Mouse (Mus musculus): Measurements from ENCODE around the gene Paqr5.
A peak's percentile ranks its signal among the peaks of the same experiment; 100 is the strongest.

Gene Paqr5

DNA sequence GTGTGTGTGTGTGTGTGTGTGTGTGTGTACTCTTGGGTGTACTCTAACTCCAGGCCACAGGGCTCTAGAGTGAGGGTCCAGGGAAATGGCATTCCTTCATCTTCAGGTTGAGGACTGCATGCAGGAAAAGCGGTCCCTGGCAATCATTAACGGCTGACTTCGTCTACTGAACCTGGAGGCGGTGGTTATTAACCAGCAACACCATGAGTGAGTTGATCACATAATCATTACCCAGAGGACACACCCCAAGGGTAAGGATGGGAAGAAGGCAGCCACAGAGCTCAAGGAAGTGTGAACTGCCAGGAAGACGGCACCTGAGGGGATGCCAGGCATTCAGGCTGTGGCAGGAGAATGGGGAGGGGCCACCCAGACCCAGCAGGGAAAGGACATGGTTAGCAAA, 18.3 kb downstream of the Paqr5 start:
- DNase-seq (ENCODE audit: low spot score) = no peak

DNA sequence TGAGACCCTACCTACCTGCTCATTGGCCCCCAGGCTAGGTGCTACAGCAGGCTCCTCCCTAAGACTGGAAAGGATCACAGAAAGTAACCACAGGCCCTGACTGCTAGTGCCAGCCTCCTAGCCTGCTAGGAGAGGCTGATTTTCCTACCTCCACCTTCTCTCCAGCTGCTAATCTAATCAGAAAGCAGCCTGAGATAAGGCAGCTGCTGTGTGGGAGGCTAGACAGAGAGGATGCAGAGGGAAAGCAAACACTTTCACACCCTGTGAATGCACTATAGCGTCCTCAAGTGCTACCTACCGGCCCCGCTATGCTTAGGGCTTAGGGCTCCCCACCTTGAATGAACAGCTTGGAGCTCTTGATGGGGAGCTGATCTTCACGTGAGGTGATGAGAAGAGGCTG, 19.6 kb downstream of the Paqr5 start:
- no peak for DNase-seq (ENCODE audit: low spot score)

DNA sequence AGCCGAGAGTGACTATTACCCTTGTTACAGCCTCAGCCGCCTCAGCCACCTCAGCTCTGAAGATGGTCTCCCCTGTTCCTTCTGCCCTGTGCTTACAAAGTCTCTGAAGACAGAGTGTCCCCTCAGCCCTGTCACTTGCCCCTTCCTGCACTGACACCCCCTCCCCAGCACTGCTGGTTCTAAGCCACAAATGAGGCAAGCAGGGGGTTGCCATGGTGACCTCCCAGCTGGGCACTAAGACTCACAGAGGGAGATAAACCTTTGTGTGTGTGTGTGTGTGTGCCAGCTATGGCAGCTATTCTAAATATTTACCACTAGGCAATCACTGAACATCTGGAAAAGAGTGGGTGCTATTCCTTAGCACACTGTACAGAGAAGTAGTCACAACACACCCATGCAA, 23.0 kb downstream of the Paqr5 start:
- no peak for DNase-seq (ENCODE audit: low spot score)

DNA sequence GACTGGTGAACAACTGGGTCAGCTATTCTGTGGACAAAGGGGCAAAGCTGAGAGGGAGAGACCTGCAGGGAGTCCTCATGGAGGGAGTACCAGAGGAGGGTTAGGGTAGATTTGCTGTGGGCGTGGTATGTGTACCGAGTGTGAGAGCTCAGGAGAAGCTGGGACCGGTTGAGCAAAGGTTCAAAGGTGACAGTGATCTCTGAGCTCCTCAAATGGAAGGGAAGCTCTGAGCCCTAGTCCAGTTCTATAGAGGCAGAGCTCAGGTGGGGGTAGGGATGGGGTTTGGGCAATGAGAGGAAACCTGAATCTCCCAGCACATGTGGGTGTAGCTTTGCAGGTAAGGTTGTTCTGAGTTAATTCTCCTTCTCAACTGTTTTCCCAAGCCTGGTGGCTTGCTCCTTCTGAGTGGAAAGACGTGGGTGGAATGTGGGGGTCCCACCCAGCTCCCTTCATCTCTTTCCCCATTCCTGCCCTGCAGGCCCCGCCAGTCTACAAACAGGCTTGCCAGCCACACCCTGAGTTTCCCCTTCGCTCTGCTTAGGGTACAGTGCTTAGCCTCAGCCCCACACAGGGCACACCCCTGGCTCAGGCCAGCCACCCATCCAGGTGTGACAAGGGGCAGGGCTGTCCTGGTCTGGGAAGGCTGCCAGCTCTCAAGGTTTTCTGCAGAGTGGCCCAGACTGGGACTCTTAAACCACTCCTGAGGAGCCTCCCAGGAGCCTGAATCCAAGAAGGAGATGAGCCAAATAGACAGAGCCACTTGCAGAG, 26.8 kb downstream of the Paqr5 start:
- no peak for DNase-seq (ENCODE audit: low spot score)

DNA sequence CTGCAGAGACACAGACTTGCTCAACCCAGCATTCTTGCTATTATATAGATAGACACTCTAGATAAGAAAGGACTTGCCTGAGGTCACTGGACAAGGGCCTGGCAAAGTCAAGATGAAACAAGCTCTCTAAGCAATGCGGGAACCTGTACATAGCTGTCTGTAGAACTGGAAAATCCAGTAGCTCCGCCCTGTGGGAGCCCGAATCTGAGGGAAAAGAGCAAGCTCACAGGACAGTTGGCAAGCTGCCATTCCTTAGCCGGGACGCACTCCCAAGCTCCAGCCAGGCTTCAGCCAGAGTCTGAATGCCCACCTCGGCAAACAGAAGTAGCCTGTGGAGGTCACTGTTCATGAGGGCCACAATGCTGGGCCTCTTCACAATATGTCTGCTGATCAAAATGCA, 28.8 kb downstream of the Paqr5 start:
- DNase-seq (ENCODE audit: low spot score) = no peak

DNA sequence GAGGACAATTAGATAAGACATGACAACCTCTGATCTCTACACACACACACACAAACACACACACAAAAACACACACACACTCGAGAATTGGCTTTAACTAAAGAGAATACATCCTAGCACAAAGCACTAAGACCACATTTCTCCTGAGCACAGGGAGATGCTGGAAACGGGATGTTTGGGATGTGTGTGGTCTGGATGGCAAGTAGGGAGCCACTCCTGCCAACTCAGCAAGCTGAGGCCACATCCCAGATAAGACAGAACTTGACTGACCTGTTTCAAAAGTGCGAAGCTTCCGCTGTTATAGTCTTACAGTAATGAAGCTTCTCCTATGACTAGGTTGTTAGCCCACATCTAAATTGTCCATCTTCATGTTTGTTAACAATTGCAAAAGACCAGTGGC, 35.5 kb downstream of the Paqr5 start:
- no peak for DNase-seq (ENCODE audit: low spot score)

DNA sequence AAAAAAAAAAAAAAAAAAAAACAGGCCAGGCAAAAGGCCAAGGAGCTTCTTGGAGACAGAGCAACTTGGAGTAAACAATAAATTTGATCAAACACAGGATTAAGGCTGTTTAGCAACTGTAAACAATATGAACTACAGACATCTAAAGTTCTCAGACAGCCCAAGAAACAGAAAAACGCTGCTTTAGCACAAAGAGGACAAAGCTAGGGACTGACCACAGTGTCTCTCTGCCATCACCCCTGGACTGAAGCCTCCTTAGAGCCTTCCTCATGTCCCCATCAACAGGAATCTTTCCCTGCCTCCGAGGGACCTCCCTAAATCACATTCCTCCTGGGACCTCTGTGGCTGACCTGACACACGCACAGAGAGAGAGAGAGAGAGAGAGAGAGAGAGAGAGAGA, 35.9 kb downstream of the Paqr5 start:
- no peak for DNase-seq (ENCODE audit: low spot score)

DNA sequence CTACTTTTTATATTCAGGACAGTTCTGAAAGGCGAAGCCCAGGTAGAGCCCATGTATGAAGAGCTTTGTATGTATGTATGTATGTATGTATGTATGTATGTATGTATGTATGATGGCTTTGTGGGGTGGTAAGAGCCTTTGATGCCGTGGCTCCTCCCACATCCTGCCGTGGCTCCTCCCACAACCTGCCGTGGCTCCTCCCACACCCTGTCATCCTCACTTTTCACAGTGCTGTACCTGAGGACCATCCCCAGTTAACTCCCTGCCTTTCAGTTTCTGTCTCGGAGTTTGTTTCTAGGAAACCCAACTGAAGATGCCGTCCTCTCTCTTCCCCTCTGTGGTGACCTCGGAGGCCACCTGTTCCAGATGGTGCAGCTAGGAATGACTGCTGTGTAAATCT, 40.6 kb downstream of the Paqr5 start:
- DNase-seq (ENCODE audit: low spot score) = no peak

DNA sequence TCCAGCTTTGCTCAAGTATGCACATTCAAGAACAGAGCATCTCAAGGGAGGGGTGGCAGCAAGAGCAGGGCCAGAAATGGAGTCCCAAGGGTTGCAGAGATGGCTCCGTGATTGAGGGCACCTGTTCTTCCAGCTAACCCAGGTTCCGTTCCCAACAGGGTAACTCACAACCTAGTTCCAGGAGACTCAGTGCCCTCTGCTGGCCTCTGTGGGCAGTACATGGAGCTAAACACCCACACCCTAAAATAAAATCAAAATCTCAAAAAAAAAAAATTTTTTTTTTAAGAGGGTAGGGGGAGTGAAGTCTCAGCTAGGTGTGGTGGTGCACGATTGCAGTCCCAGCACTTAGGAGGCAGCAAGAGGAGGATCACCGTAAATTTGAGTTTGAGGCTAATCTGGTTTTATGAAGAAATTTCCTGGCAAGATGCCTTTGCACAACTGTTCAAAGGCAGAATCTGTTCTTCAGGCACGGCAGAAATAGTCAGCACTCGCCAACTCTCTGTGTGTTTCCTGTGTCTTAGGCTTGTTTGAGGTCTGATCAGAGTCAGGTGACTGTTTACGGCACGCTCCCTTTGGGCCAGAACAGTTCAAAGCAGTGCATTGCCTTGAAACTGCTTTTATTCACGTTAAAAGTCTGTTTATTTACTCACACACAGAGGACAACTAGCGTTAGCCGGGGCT, 41.3 kb downstream of the Paqr5 start:
- no peak for DNase-seq (ENCODE audit: low spot score)

DNA sequence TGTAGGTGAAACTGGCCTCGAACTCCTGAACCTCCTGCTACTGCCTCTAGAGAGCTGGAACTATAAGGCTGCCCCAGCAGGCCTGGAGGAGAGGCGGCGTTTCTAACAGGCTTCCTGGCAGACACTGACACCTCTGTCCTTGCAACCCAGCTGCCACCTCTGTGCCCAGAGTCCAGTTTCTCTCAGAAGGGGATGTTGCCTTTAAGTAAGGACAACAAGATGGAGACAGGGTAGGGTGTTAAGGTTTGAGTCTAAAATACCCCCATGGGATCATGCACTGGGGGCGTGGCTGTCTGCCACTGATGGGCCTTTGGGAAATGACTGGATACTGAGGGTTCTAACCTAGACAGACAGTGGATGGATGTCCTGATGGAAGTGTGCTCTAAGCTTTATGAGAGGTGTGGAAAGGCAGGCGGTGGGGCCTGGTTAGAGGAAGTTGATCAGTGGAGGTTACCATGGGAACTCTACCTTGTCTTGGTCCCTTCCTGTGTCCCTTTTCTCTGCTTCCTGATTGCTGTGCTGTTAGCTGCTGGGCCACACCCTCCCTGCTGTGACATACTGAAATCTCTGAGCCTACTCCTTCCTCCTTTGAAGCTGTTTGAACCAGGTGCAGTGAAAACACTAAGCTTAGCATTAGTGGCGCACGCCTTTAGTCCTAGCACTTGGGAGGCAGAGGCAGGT, 43.6 kb downstream of the Paqr5 start:
- no peak for DNase-seq (ENCODE audit: low spot score)

DNA sequence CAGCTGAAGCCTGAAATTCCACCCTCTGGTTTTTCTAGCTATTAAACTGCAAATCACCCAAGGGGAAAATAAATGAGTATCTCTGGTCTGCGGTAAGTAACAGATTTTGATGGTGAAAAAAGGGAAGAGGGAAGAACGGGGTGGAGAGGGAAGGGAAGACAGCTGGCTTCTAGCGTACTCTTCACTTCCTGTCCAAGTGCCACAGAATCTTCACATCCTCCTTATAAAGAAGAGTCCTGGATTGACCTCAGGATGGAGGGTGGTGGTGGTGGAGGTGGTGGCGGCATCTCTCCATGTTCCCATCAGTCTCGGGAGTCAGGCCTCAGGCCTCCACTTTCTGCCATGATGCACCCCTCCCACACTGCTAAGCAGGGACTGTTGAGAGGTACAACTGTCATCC, 44.8 kb downstream of the Paqr5 start:
- DNase-seq (ENCODE audit: low spot score) = no peak

DNA sequence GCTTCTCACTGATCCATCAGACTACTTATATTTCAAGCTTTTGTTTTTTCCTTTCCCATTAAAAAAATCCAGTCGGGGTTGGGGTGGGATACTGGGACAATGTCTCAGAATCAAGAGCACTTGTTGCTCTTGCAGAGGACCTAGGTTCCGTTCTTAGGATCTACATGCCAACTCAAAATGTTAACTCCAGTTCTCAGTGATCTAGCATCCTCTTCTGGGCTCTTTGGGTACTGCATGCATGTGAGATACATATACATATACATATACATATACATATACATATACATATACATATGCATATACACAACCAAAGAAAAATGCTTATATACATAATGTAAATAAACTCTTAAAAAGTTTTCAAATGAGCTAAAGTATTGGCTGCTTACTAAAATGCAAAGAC, 46.7 kb downstream of the Paqr5 start:
- DNase-seq (ENCODE audit: low spot score) = no peak

DNA sequence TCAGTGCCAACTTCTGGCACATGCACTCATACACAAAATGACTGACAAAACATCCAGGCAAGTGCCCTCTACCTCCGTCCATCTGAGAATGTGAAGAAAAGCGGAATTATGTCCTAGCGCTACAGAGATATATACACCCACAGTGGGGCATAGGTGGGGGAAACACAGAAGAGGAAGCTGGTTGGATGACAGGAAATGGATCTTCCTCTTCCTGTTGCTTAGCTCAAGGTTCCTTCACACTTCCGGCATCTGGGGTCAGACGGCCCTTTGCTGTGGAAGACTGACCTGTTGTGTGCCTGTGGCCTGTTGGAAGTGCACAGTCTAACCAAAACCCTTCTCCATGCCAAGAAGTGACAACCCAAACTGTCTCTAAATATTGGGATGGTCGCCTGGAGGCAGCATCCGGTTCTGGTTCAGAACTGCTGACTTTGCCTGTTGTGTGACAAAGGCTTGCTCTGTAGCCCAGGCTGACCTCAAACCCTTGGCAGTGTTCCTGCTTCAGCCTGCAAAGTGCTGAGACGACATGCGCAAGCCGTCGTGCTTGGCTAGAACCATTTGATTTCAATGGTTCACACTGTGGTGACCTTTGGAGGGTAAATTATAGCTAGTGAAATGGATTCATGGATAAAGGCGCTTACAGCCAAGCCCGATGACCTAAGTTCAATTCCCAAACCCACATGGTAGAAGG, 49.3 kb downstream of the Paqr5 start:
- no peak for DNase-seq (ENCODE audit: low spot score)

DNA sequence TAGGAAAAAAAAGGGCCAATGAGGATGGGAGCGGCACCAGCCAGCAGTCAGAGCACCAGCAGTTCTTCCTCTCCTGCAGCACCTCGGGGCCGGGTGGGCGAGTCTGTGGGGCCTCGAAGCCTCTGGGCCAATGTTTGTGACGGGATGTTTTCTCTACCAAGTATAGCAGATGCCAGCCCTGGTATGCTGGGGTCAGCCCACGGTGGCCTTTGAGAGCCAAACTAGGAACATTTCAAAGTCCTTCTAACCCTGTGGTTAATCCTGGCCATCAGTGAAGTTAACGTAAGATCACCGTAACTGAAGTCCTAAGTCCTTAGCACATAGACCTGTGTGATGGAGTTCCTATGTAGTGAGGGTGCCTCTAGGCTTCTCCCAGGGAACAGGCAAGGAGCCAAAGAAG, 54.6 kb downstream of the Paqr5 start:
- DNase-seq (ENCODE audit: low spot score) = no peak

DNA sequence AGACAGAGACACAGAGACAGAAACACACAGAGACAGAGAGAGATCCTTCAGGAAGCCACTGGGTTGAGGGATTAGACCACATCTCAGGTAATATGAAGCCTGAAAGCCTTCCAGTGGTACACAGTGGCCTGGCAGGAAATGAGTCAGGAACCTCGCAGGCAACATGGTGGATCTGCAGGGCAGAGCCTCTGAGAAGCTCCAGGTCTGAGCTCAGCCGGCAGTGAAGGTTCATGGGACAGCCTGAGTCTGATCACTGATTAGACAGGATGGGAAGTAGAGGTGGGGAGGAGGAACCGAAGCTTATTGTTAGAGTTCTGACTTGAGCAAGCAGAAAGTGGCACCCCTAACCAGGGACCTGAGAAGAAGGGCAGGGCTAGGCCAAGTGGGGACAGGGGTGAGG, 55.6 kb downstream of the Paqr5 start:
- no peak for DNase-seq (ENCODE audit: low spot score)

DNA sequence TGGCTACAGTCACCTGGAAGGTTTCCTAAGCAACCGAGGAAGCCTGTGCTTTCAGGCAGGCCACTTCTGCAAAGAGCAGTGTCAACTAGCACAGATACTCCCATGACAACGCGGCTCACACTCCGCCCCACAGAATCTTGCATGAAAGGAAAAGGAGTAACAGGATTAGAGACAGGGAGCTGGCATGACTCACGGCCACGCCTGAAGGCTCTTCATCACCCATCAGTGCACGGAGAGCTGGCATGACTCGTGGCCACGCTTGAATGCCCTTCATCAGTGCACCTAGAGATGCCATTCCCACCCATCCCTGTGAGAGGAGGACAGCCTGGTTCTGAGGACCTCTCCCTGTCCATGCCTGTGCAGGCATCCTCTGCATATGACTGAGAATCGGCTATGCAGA, 59.3 kb downstream of the Paqr5 start:
- DNase-seq (ENCODE audit: low spot score) = no peak

DNA sequence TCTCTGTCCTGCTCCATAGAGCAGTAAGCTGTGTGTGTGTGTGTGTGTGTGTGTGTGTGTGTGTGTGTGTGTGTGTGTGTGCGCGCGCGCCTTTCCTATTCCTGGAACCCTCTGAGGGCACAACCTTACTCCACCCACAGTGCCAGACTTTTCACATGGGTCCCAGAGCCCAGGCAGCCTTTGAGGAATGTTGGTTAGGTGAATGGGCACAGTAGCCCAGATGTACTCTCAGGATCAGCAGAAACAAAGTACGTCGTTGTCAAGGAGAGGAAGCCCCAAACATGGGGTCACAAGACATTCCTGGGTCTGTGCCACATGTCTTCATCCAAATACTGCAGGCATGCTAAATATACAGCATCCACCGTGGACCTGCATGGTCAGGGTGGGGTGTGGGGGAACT, 60.7 kb downstream of the Paqr5 start:
- no peak for DNase-seq (ENCODE audit: low spot score)

DNA sequence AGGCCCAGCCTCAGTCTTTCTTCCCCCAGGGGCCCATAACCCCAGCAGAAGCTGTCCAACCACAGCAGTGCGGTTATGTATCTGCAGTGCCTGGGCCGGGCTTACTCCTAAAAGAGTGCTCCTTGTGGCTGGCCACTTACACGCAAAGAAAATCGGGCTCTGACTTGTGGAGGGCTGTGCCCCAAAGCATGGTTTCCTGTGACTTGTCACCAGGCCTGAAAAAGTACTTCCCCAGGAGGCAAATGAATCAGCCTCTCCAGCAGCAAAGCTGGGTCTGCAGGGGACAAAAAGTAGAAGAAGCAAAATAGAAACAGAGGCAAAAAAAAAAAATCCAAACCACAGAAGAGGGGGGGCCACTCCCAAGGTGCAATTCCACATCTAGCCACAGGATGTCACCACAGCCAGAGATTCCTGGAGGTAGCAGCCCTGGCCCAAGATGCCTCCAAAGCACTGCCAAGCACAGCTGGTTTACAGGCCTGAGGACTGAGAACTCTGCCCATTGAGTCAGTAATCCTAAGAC, 61.2 kb downstream of the Paqr5 start:
- peak; percentile 46 for DNase-seq (ENCODE audit: low spot score)

DNA sequence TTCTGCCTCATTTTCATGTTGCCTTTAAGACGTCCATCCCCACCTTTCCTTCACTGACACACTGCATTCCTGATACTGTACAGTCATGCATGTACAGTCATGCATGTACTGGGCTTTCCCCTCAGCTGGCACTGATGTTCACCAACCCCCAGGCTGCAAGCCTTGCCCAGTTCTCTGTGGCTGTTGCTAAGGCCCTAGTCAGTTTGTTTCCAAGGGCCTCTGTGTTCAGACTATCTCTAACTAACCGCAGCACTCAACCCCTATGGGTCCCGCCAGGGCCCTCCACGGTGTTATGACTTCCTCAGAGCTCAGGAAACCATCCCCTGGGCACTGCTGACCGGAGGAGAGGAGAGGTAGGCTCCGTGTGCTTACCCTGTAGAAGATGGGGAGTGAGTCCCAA, 63.3 kb downstream of the Paqr5 start:
- DNase-seq (ENCODE audit: low spot score) = no peak

DNA sequence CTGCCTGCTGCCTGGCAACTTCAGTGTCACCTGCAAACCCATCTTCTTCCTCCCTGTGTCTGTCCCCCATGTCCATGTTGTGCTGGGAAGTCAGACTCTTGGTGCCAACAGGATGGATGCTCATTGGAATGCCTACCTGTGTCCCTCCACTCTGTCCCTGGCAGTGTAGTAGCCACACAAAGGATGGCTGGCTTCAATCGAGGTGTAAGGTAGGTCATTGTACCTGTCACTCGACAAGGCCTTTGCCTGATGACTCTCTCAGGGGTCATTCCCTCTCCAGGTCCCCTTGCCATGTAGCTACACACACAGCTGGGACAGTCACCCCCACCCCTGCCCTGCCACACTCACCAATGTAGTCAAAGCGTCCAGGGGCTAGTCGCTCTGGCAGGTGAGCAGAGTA, 65.5 kb downstream of the Paqr5 start:
- no peak for DNase-seq (ENCODE audit: low spot score)

DNA sequence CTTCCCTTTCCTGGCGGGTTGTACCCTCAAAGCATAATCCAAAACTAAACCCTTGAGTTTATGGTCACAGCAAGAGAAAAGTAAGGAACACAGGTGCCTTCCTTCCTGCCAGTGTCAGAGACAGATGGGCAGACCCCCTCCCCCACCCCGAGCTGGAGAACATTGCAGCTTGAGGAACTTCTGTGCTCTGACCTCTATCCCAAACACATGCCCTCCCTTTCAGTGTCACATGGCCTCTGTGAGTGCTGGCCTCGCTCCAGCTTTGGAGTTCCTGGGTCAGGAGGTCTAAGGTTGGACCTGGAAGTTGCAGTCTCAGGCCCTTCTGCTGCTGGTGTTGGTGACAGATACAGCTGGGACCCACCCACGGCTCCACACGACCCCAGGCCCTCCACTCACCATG, 65.9 kb downstream of the Paqr5 start:
- DNase-seq (ENCODE audit: low spot score) = no peak

DNA sequence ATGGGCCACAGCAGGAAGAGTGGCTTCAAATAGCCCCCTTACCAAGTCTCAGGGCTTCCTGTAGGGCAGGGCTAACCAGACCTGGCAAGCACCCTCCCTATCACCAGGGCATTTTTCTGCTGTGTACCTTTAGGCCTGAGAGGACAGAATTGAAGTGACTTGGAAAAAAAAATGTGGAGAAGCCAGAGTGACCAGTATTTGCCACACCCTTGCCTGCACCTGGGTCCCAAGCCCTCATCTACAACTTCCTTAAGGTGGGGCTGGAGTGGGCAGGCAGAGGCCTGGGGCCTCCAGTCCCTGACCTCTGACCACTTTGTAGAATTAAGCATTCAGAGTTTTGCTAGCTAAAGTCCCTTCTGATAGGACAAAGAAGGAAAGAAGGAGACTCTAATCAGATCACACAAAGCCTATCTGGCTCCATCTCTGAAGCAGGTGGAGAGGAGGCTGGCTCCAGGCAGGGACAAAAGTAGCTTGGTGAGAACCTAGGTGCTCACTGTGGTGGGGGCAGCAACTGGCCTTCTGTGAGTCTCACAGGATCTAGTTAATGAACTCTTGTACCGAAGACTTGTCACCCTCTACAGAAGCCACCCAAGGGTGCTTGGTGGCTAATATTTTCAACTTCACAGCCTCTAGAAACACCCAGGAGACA, 66.6 kb downstream of the Paqr5 start:
- DNase-seq (ENCODE audit: low spot score) = no peak
